Mouse (Mus musculus) embryonic facial prominence, embryonic 15.5 days (tissue): Measurements from ENCODE around the gene Mettl15. TPM values are rescaled to one million over a fixed set of nuclear protein-coding genes. Genes with fewer than 3 reads are reported as not detected.

ENCODE experiments used
- ATAC-seq: fragments of 200-750 bp; cut with Nextera tagmentation; 2 replicates; pipeline ENCODE4 v1.8.0; 2017; ENCODE audit warnings: low read depth, moderate TSS enrichment; ENCODE audit not compliant: insufficient number of reproducible peaks, low FRiP score, low TSS enrichment
- H3K27ac ChIP-seq: fragments of 300-500 bp; sonication (generic); replicated peaks from 2 replicates; pipeline ENCODE4 v1.5.1; 2015; ENCODE audit warnings: mild to moderate bottlenecking, inconsistent platforms
- H3K27me3 ChIP-seq: fragments of 300-500 bp; sonication (generic); 2 replicates; pipeline ENCODE4 v1.6.1; 2015; ENCODE audit warnings: inconsistent platforms
- H3K36me3 ChIP-seq: fragments of 300-500 bp; sonication (generic); 2 replicates; pipeline ENCODE4 v1.6.1; 2015; ENCODE audit warnings: mild to moderate bottlenecking, inconsistent platforms
- H3K4me1 ChIP-seq: fragments of 300-500 bp; sonication (generic); 2 replicates; pipeline ENCODE4 v1.6.1; 2015; ENCODE audit warnings: inconsistent platforms
- H3K4me2 ChIP-seq: fragments of 300-500 bp; sonication (generic); replicated peaks from 2 replicates; pipeline ENCODE4 v1.6.1; 2015; ENCODE audit warnings: mild to moderate bottlenecking, inconsistent platforms
- H3K4me3 ChIP-seq: fragments of 300-500 bp; sonication (generic); replicated peaks from 2 replicates; pipeline ENCODE4 v1.5.1; 2015; ENCODE audit warnings: mild to moderate bottlenecking, inconsistent platforms
- H3K9ac ChIP-seq: fragments of 300-500 bp; sonication (generic); 2 replicates; pipeline ENCODE4 v1.6.1; 2015; ENCODE audit warnings: inconsistent platforms
- H3K9me3 ChIP-seq: fragments of 300-500 bp; sonication (generic); replicated peaks from 2 replicates; pipeline ENCODE4 v1.6.1; 2016; ENCODE audit warnings: inconsistent platforms
- WGBS: fragments of 180-500 bp; shearing (Covaris S2); methylation state at CpG from one replicate; pipeline ENCODE4 v1.1.7; 2015; 5-methylcytosine and 5-hydroxymethylcytosine counted together
- polyA plus RNA-seq: library from polyadenylated mRNA; unstranded; fragments of >200 nt; fragmentation: Nextera tagmentation; extraction: Ambion mirVana; gene quantifications from 2 replicates; pipeline ENCODE4 v1.2.1, GENCODE M21; 2015

The Mettl15 gene
- 10.9 and 12.9 TPM in 2 replicates for polyA plus RNA-seq

DNA sequence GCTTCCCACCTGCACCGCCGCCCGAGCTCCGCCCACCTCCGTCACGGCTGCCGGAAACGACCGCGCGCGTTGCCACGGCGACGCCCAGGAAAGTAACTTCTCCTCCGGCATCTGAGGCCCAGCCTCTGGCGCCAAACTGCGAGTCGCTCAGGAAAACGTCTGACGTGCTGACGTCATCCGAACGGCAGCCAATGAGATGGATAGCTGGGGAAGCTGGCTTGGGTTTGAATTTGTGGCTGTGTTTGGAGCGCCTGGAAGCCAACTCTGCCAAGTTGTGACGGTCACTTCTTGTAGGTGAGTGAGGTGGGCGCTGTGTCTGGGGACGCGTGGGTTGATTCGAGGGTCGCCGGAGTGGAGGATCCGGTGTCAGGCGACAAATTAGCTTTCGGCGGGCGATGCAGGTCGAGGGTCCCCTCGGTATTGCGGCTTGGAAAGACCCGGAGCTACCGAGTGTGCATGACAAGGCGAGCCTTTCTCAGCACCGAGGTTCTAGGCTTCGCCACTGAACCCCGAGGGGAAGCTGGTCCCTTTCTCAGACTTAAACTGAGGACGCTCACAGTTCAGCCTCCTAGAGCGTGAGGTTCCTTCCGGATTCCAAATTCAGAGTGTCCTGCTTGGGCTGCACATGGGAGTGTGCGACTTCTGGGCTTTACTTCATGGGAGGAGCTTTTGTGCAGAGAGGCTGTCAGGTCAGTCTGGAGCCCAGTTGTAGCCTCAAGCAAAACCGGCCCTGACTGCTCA lies at the start of gene Mettl15, which contains the start of gene Kif18a:
Mettl15 (minus strand) TSS at position 149 of the 741 bp plus-strand sequence.
Kif18a (plus strand) TSS at position 139 of the 741 bp plus-strand sequence.
- peak within 1 kb of the TSS; percentile 76 for H3K4me3 ChIP-seq
- WGBS: under 1% methylated on average over 51 of the region's 51 CpGs
- H3K4me1 ChIP-seq: peaks cover 9% of the 10 kb centered on the region; the same call in 1 of the 2 replicates
- no peaks in the 10 kb centered on the region for H3K36me3 ChIP-seq
- no peaks in the 10 kb centered on the region for H3K27me3 ChIP-seq
- peak; percentile 97 for ATAC-seq
- H3K9me3 ChIP-seq: no peaks in the 10 kb centered on the region
- peak within 1 kb of the TSS; percentile 70 for H3K4me2 ChIP-seq
- H3K9ac ChIP-seq: peak within 1 kb of the TSS; percentile 63
- H3K27ac ChIP-seq: peak within 1 kb of the TSS; percentile 76

DNA sequence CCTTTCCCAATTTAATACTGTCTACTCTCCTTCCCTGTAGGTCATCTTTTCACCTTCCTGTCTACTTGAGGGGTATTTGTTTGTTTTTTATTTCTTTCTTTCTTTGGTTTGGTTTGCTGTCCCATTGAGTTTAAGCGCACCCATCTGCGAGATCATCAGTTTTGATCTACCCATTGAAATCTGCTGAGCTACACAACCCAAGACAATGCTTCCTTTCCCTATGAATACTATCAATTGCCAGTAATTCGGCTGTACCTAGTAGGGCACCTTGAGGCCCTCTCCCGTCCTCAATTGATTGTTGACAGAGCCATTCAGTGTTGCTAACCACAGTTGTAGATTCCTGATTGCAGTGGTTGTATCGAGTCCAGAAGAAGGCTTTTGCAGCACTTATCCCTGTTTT lies 30.8 kb upstream of the Mettl15 start:
- H3K27me3 ChIP-seq: no peaks in the 10 kb centered on the region
- no peak overlapping the region for H3K4me2 ChIP-seq
- no peak for ATAC-seq
- no peak overlapping the region for H3K27ac ChIP-seq
- H3K4me3 ChIP-seq: no peak overlapping the region
- no peaks in the 10 kb centered on the region for H3K9me3 ChIP-seq
- H3K36me3 ChIP-seq: peaks cover 11% of the 10 kb centered on the region
- 92% methylated on average over 5 of the region's 5 CpGs for WGBS
- H3K9ac ChIP-seq: no peak overlapping the region
- H3K4me1 ChIP-seq: no peaks in the 10 kb centered on the region

DNA sequence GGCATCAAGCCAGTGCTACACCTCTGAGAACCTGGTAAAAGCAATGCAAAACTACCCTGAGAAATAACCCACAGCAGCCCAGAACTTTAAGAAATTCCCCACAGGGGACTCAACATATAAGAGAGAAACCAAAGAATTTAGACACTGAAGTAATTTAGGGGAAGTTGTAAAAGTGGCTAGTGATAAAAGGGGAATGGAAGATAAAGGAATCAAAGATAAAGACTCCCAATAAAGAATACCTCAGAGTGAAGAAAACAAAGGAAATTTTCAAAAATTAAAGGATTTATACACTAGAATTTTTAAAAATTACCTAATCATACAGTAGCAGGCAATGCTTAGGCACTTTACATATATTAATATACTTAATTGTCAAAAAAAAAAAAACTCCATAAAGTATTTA lies 23.1 kb upstream of the Mettl15 start:
- H3K4me3 ChIP-seq: no peak overlapping the region
- no peaks in the 10 kb centered on the region for H3K4me1 ChIP-seq
- H3K27me3 ChIP-seq: no peaks in the 10 kb centered on the region
- no peak overlapping the region for H3K27ac ChIP-seq
- H3K9me3 ChIP-seq: no peaks in the 10 kb centered on the region
- no peak overlapping the region for H3K9ac ChIP-seq
- no peak for ATAC-seq
- H3K36me3 ChIP-seq: no peaks in the 10 kb centered on the region
- no peak overlapping the region for H3K4me2 ChIP-seq

DNA sequence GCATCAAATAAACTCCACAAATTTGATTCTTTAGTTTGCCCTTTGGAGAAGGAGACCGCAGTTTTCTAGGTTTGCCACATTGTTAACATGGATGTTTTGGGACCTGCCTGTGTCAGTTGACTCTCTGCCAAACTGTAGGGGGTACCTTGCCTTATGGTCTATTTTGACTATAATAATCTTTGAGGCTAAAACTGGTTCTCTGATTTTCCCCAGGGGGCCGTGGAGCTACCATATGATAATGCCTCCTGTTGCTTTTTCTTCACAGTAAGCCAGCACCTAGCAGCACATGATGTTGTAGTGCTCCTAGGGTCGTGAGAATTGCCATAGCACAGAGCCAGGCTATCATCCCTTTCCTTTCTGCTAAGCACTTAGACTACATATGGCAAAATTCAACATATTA lies 21.7 kb upstream of the Mettl15 start:
- no peak overlapping the region for H3K27ac ChIP-seq
- H3K27me3 ChIP-seq: no peaks in the 10 kb centered on the region
- no peak overlapping the region for H3K9ac ChIP-seq
- no peak for ATAC-seq
- H3K4me1 ChIP-seq: no peaks in the 10 kb centered on the region
- no peaks in the 10 kb centered on the region for H3K9me3 ChIP-seq
- no peak overlapping the region for H3K4me3 ChIP-seq
- 92% methylated on average over 3 of the region's 3 CpGs for WGBS
- no peak overlapping the region for H3K4me2 ChIP-seq
- no peaks in the 10 kb centered on the region for H3K36me3 ChIP-seq

DNA sequence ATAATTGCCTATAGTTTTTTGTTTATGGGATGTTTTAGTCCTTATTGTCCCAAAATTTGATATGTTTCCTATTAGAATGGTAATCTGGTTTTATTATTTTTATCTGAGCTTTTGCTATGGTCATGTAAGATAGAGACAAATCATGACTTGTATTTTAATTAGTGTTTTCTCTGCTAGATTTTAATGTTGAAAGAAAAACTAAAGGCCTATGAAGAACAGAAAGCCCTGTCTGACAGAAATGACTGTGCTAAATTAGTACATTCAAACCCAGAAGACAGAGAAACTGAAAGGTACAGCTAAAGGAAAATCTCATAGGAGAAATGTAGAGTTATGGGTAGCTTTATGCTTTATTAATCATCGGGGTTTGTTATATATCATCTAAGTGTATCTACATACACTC lies 17.6 kb upstream of the Mettl15 start:
- H3K27ac ChIP-seq: no peak overlapping the region
- no peak overlapping the region for H3K9ac ChIP-seq
- H3K4me3 ChIP-seq: no peak overlapping the region
- H3K4me2 ChIP-seq: no peak overlapping the region
- 95% methylated on average over 1 of the region's 1 CpGs for WGBS
- no peak for ATAC-seq
- H3K27me3 ChIP-seq: no peaks in the 10 kb centered on the region
- no peaks in the 10 kb centered on the region for H3K4me1 ChIP-seq
- H3K36me3 ChIP-seq: peaks cover 11% of the 10 kb centered on the region; the same call in 1 of the 2 replicates
- no peaks in the 10 kb centered on the region for H3K9me3 ChIP-seq

DNA sequence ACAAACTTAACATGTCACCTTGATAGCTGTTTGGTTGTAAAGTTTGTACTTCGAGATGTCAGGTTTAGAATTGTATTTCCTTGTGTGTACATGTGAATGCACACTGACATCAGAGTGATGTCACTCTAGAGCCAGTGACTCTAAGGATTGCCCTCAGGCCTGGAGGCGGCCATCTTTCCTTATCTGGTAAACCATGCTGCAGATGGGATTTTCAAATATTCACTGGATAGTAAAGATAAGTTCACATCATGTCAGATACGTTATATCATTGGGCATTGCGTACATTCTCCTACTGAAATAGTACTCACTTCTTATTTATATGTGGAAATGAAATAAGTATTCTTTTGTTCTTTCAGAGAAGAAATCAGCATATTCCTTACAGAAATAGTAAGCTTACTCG lies 15.7 kb upstream of the Mettl15 start:
- no peak for ATAC-seq

DNA sequence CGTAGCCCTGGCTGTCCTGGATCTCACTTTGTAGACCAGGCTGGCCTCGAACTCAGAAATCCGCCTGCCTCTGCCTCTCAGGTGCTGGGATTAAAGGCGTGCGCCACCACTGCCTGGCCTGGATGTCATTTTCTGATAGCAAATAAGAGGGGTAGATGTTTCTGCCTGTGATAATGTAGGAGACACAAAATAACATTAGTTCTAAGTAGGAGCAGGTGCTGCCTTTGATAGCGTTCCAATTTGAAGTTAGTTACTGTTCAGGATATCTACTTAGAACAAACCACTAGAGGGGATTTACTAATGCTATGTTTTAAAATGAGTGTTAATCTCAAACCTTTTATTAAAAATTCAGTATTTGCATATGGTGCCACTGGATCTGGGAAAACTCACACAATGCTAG lies 8.8 kb upstream of the Mettl15 start:
- no peak overlapping the region for H3K4me2 ChIP-seq
- 95% methylated on average over 6 of the region's 6 CpGs for WGBS
- no peaks in the 10 kb centered on the region for H3K27me3 ChIP-seq
- no peaks in the 10 kb centered on the region for H3K4me1 ChIP-seq
- H3K4me3 ChIP-seq: no peak overlapping the region
- ATAC-seq: no peak
- peaks cover 21% of the 10 kb centered on the region; the same call in 1 of the 2 replicates for H3K36me3 ChIP-seq
- no peak overlapping the region for H3K27ac ChIP-seq
- no peaks in the 10 kb centered on the region for H3K9me3 ChIP-seq
- H3K9ac ChIP-seq: no peak overlapping the region

More for the DNA sequence above, 15.7 kb upstream of the Mettl15 start:
- no peak overlapping the region for H3K9ac ChIP-seq
- H3K36me3 ChIP-seq: peaks cover 22% of the 10 kb centered on the region; the same call in 1 of the 2 replicates
- no peak overlapping the region for H3K4me3 ChIP-seq
- H3K9me3 ChIP-seq: no peaks in the 10 kb centered on the region
- no peak overlapping the region for H3K27ac ChIP-seq
- WGBS: 90% methylated on average over 5 of the region's 5 CpGs
- H3K27me3 ChIP-seq: no peaks in the 10 kb centered on the region
- H3K4me2 ChIP-seq: no peak overlapping the region
- no peaks in the 10 kb centered on the region for H3K4me1 ChIP-seq

DNA sequence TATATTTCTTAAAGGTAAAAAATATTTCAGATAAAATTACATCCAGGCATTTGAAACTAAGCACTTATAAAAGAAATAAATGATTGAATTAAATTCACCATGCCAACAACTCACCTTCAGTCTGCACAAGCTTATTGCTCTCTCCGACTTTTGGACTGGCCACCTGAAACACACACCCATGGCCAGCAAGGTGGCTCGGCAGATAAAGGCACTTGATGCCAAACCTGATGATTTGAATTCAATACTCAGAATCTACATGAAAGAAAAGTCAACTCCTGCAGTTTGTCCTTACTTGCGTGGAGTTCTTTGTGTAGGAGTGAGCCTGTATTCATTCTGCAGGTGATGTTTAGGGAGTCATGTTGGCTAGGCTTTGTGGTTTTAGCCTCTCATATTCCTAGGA lies 3.6 kb upstream of the Mettl15 start:
- 92% methylated on average over 3 of the region's 3 CpGs for WGBS

DNA sequence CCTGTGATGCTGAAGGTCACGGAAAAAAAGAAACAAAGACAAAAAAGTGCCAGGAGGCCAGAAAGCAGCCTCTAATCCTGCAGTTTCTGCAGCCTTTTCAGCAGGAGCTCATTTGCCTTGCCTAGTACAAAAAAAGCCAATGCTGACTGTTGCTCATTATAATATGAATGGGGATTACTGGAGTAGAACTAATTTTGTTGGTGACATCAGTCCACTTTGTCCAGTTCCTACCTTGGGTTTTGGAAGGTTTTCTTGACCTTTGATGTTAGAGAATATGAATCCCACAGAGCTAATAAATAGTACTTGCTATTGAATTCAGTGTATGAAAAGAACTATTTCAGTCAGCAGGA lies 768 bp upstream of the Mettl15 start:
- H3K4me3 ChIP-seq: peak overlapping the region; percentile 76
- no peaks in the 10 kb centered on the region for H3K9me3 ChIP-seq
- no peaks in the 10 kb centered on the region for H3K36me3 ChIP-seq
- H3K27ac ChIP-seq: 0 out of 2 replicates have a peak overlapping the region, but pooled peaks have one; percentile 76
- 0% methylated on average over 1 of the region's 1 CpGs for WGBS
- H3K4me2 ChIP-seq: peak overlapping the region; percentile 70
- H3K27me3 ChIP-seq: no peaks in the 10 kb centered on the region
- H3K4me1 ChIP-seq: peaks cover 9% of the 10 kb centered on the region; the same call in 1 of the 2 replicates
- H3K9ac ChIP-seq: peak overlapping the region; percentile 63; the same call in 1 of the 2 replicates
- no peak for ATAC-seq

More for the DNA sequence above, 3.6 kb upstream of the Mettl15 start:
- Histone ChIP-seq H3K9me3 (no peaks in the 10 kb centered on the region), H3K4me2 (no peak overlapping the region), H3K4me1 (peaks cover 9% of the 10 kb centered on the region; the same call in 1 of the 2 replicates), H3K27ac (no peak overlapping the region), H3K9ac (no peak overlapping the region), H3K27me3 (no peaks in the 10 kb centered on the region), H3K36me3 (no peaks in the 10 kb centered on the region), H3K4me3 (no peak overlapping the region)
- no peak for ATAC-seq

DNA sequence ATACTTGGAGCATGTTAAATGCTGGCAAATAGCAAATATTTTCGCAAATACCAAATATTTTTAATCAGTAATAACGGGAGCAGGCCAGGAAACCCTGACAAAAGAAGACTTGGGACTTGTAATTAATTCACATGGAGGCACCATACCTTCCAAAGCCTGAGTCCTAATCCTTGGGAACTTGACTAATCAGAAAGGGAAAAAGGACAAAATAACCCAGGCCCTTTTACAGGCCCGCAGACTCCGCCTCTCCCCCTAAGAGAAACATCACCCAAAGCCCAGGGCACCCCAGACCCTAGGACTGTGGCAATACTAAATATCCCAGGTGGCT lies 312 bp downstream of the Mettl15 start:
- ATAC-seq: no peak
- peak overlapping the region; percentile 65 for H3K27ac ChIP-seq
- H3K4me1 ChIP-seq: peaks cover 9% of the 10 kb centered on the region; the same call in 1 of the 2 replicates
- H3K27me3 ChIP-seq: no peaks in the 10 kb centered on the region
- H3K4me3 ChIP-seq: peak overlapping the region; percentile 76
- peak overlapping the region; percentile 70 for H3K4me2 ChIP-seq
- H3K9me3 ChIP-seq: no peaks in the 10 kb centered on the region
- 2% methylated on average over 4 of the region's 4 CpGs for WGBS
- peak overlapping the region; percentile 63 for H3K9ac ChIP-seq
- H3K36me3 ChIP-seq: no peaks in the 10 kb centered on the region

DNA sequence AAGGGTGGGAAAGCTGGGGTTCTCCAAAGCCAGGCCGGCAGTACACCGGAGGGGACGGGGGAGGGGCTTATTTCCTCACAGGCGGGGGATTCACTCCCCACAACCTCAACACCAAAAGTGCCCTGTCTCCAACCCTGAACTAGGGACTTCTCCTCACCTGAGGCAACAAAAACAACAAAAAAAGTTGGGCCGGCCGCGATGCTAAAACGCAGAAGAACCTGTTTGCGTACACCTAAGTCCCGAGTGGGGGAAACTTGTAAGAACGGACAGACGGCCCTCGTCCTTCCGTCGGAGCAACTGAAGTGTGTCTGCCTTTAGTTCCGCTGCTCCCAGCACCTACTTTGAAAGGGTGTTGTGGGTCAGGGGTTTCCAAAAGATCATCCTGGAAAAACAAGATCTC lies 2.5 kb downstream of the Mettl15 start:
- WGBS: 1% methylated on average over 16 of the region's 16 CpGs
- Histone ChIP-seq H3K27ac (peak overlapping the region; percentile 22; the same call in 1 of the 2 replicates), H3K4me3 (peak overlapping the region; percentile 59), H3K9ac (peak overlapping the region; percentile 39; the same call in 1 of the 2 replicates), H3K4me2 (peak overlapping the region; percentile 59), H3K27me3 (no peaks in the 10 kb centered on the region), H3K9me3 (no peaks in the 10 kb centered on the region), H3K36me3 (no peaks in the 10 kb centered on the region), H3K4me1 (peaks cover 9% of the 10 kb centered on the region; the same call in 1 of the 2 replicates)
- no peak for ATAC-seq
